Mouse (Mus musculus) T-cell, adult 2 months (primary cell): ENCODE data around the gene Cck.

Experiments used
- DNase-seq: peaks from one replicate; pipeline ENCODE4 v3.0.0; 2022; ENCODE audit warnings: low spot score

The Cck gene

GRCm38 (mm10) chr9:121495529-121495928 lies at the start of gene Cck:
Cck (minus strand) TSS chr9:121495694.
- no peak for DNase-seq

GRCm38 (mm10) chr9:121541530-121541929 lies 46.0 kb upstream of the Cck start:
- DNase-seq = no peak

- DNase-seq = no peak
Measured at GRCm38 (mm10) chr9:121532626-121533025, 37.1 kb upstream of the Cck start.

GRCm38 (mm10) chr9:121528605-121529357 lies 33.3 kb upstream of the Cck start:
- DNase-seq = no peak

- no peak for DNase-seq
Measured at GRCm38 (mm10) chr9:121526171-121526570, 30.7 kb upstream of the Cck start.

DNA sequence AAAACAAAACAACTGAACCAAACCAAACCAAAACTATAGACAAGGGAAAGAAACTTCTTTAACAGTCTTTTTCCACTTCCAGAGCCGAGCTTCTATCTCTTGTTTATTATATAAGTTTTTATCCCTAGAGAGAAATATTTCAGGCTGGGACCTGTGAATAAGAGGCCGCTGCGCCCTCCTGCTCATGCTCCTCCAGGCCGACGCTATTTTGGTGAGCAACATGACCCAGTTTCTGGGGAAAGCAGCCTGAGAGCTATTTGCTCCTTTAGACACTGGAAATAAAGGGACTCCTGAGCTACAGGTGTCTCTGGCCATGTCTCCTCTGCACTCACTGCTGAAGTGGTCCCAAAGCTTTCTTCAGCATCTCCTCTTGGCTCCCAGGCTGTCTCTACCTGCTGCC lies 24.6 kb upstream of the Cck start:
- DNase-seq = no peak

GRCm38 (mm10) chr9:121514462-121514861 lies 19.0 kb upstream of the Cck start:
- no peak for DNase-seq

DNA sequence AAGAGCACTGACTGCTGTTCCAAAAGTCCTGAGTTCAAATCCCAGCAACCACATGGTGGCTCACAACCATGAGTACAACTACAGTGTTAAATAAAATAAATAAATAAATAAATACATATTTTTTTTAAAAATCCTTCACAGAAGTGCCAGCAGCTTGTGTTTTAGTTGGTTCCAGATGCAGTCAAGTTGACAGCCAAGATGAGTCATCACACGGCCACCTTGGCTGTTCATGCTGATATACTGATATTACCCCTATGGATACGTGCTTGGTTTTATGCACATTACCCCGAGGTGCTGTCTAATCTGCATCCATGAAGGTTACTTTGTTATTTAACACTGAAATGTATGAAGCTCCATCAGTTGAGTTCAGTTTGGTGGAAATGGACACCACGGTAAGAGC lies 16.4 kb upstream of the Cck start:
- DNase-seq = no peak

DNA sequence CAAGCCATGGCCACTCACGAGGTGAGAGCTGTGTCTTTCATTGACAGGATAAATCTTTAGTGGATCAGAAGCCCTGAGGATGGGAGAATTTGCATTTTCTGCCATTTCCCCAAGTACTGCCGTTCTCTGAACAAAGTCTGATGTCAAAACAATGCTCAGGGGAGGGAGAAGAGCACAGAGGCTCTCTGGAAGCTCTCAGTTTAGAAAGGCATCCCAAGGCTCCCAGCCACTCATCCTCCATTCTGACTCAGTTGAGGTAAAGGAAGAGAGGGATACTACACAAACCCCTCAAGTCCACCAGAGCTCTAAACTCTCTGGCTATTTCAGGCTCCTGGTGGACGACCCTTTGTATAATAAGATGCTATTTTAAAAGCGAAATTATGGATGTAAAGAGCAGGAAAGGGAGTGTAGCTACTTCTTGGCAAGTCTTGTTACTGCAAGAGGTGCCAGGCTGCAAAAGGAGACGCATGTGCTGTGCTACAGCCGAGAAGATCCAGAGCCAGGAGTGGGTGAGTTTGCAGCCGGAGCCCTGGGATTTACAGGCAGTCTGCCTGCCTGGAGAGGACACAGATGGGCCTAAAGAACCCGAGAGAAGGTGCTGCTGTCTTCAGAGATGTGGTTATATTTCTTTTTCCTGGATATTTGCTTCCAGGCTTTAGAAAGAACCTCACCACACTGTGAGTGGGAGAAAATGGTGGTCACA lies 11.1 kb upstream of the Cck start:
- no peak for DNase-seq

- no peak for DNase-seq
Measured at GRCm38 (mm10) chr9:121505346-121505745, 9.9 kb upstream of the Cck start.

DNA sequence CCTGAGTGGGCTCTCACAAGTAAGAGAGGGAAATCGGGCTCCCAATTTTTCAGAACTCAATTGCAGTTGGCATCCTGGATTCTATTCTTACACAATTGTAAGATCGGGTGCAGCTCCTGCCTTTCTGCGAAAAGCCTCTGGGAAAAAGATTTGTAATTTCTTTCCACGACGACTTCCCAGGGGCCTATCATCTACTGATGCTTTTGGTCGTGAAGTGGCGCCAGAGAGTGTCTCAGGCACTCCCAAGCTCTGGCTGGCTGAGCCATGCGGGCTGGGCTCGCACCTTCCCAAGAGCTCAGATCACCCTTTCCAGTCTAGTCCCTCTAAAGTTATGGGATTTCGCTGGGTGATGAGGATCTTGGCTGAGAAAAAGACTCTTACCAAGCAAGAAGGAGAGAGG lies 608 bp upstream of the Cck start:
- no peak for DNase-seq

DNA sequence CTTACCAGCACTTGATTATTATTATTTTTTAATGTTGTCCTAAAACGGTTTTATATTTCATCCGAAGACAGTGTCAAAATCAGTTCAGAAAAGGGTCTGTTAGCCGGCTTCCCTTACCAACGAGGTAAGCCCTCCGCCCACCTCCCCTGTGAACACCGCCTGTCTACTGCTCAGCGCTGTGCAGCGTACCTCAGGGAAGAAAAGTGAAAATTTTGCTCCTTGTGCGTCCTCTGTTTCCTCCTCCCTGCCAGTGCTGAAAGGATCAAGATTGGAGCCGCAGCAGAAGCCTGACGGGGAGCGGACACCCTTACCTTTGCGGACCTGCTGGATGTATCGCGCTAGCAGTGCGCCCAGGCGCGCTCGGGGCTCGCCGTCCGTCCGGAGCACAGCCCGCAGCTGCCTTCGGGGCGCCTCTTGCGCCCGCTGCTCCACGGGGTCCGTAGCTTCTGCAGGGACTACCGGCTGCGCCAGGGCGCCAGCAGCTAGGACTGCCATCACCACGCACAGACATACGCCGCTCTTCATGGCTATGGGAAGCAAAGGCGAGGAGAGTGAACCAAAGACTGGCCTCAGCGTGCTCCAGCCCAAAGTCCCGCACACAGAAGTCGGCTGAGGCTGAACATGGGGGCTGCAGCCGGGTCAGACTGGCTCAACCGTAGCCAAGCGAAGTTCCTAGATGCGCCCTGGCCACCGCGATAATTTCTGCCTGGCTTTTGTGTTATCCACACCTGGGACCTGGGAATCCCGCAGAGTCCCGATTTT lies 1.3 kb downstream of the Cck start:
- DNase-seq = no peak

DNA sequence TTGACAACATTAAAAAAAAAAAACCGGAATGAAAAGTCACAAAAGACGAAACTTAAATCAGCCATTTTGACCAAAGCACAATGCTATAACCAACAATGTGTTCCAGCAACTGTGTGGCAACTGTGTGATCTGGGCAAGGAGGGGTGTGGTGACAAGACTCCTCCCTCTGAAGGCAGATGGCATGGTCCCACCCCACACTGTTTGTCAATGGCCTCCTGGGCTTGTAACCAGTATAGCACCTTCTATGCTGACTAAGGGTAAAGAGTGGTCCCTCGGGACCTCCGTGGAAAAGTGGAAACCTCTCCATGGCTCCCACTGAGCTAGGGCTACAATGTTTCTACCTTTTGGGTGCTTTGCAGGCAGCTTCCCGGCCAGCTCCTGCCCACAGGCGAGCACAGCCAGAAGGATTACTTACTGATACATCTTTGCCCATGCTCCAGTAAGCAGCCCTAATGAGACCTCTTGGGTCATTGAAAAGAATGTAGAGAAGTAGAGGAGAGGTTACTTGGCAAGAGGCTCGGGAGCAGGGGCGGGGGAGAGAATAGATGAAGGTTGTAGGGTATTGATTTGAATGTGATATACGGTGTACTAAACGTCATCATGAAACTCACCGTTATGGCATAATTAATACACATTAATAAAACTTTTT lies 3.8 kb downstream of the Cck start:
- no peak for DNase-seq

DNA sequence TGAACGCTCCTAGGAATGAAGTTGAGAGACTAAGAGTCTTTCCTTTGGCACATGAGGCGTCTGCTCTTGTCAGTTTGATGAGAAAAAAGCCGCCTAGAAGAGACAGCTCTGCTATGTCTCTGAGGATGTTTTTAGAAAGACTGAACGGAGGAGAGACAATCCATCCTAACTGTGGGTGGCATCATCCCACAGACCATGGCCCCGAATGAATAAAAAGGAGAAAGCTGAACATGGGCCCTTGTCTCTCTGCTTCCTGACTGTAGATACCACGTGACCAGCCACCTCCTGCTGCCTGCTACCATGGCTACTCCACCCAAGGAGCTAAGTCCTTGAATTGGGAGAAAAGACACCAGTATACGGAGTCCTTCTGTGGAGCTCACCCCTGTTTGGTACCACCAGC lies 8.3 kb downstream of the Cck start:
- DNase-seq = no peak

- peak; percentile 51 for DNase-seq
Measured at GRCm38 (mm10) chr9:121479453-121479852, 16.0 kb downstream of the Cck start.

DNA sequence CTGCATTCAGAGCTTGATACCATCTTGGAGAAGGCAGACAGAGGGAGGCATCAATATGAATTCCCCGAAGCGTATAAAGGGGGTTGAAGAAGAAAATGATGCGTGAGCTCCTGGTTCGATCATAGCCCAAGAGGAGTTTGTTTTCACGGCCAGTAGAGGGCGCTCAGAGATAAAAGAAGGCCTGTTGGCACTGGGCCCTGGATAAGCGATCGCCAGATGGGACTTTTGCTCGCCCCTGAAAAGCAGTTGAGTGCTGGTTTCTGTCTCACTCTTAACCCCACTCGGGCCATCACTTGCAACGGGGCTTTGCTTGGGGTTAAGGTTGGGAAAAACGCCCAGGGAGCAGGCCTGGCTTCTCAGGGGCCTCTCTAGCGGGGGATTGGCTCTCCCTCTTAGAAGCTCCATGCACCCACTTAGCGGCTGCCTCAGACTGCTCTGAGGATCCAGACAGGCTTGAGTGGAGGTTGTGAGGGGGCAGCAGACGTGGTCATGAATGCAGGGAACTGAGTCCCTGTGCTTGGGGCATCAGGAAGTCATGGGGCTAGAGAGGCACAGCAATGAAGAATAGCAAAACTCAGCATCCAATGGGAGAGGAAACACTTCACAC lies 18.1 kb downstream of the Cck start:
- peak; percentile 47 for DNase-seq

- no peak for DNase-seq
Measured at GRCm38 (mm10) chr9:121475488-121476452, 19.7 kb downstream of the Cck start.

GRCm38 (mm10) chr9:121474771-121475170 lies 20.7 kb downstream of the Cck start:
- DNase-seq = no peak

- no peak for DNase-seq
Measured at GRCm38 (mm10) chr9:121469711-121470110, 25.8 kb downstream of the Cck start.

DNA sequence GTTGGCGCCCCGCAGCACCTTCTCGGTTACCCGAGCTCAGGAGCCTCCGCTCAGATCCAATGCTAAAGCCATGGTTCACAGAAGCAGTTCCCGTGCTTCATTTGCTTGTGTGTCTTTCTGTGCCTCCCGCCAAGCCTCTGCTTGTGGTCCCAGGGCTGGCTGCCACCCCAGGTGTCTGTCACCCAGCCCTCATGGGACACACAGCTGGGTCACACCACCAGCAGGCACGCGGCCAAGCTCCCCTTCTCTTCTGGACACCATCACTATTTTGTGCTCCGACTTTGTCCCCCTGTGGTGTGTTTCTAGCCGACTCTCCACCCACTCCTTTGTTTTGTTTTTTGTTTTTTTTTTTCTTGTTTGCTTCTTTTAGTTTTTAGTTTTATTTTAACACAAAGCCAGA lies 28.0 kb downstream of the Cck start:
- no peak for DNase-seq

- DNase-seq = no peak
Measured at GRCm38 (mm10) chr9:121460527-121460926, 35.0 kb downstream of the Cck start.
